Mouse (Mus musculus): ENCODE data around the gene Tspan10. TPM values are rescaled to one million over a fixed set of nuclear protein-coding genes. Genes with fewer than 3 reads are reported as not detected.

The Tspan10 gene
- polyA plus RNA-seq, 1 experiment from 2014 or later: not detected

GRCm38 (mm10) chr11:120426727-120427126 lies 15.7 kb upstream of the Tspan10 start:
- Histone ChIP-seq H3K27me3 (no peaks in the 10 kb centered on the region), H3K27ac (no peak overlapping the region), H3K36me3 (peaks cover 82% of the 10 kb centered on the region), H3K4me3 (replicated peaks) (no peak overlapping the region), H3K4me1 (peaks cover 27% of the 10 kb centered on the region), H3K9me3 (replicated peaks) (no peaks in the 10 kb centered on the region), H3K9ac (no peak overlapping the region), H3K4me2 (no peak overlapping the region)
- ATAC-seq (replicated peaks; ENCODE audit: low FRiP score): no peak
- 92% methylated on average over 3 of the region's 3 CpGs for WGBS

DNA sequence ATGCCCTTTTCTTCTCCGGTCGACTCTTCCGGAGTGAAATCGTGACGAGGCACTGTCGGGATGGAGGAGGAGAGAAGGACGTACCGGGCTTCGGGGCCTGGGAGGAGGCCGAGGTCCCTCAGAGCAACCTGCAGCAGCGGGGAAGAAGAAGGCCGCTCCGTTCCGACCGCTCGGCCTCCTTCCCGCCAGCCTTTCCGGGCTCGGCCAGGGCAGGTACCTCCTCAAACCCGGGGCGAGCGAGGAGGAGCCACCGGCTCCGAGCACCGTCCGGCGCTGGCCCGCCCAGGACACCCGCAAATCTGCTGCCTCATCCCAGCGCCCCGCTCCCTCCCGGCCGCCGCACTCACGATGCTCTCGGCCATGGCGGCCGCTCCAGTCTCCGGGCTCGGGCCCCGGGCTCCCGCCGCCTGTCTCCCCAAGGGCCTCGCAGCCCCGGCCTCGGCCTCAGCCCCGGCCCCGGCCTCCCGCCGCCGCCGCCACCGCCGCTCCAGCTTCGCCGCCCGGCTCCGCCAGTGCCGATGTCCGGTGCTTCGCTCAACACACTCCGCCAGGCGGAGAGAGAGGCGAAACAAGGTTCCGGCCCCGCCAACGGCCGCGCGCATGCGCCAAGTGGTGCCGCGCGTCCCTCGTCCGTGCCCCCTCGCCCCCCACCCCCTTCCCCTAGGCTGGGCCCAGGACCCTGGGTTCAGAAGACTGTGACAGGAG lies 5.1 kb upstream of the Tspan10 start, which contains the start of gene Nploc4:
TSS of gene Nploc4 (minus strand) at position 557 of the 705 bp plus-strand sequence.
- Histone ChIP-seq H3K4me3 (replicated peaks) (peak within 1 kb of the TSS; percentile 93), H3K27ac (peak within 1 kb of the TSS; percentile 83), H3K27me3 (no peaks in the 10 kb centered on the region), H3K9me3 (replicated peaks) (no peaks in the 10 kb centered on the region), H3K4me1 (peaks cover 12% of the 10 kb centered on the region), H3K9ac (peak within 1 kb of the TSS; percentile 99), H3K36me3 (peaks cover 29% of the 10 kb centered on the region), H3K4me2 (peak within 1 kb of the TSS; percentile 76)
- WGBS: under 1% methylated on average over 63 of the region's 77 CpGs
- peak; percentile 90 for ATAC-seq (replicated peaks; ENCODE audit: low FRiP score)

- Histone ChIP-seq H3K4me2 (peak overlapping the region; percentile 76), H3K9ac (peak overlapping the region; percentile 99), H3K4me1 (peaks cover 12% of the 10 kb centered on the region), H3K9me3 (replicated peaks) (no peaks in the 10 kb centered on the region), H3K27me3 (no peaks in the 10 kb centered on the region), H3K36me3 (peaks cover 23% of the 10 kb centered on the region), H3K27ac (peak overlapping the region; percentile 83), H3K4me3 (replicated peaks) (peak overlapping the region; percentile 93)
- no peak for ATAC-seq (replicated peaks; ENCODE audit: low FRiP score)
- 24% methylated on average over 12 of the region's 12 CpGs for WGBS
Measured at GRCm38 (mm10) chr11:120437857-120438385, 4.5 kb upstream of the Tspan10 start.

DNA sequence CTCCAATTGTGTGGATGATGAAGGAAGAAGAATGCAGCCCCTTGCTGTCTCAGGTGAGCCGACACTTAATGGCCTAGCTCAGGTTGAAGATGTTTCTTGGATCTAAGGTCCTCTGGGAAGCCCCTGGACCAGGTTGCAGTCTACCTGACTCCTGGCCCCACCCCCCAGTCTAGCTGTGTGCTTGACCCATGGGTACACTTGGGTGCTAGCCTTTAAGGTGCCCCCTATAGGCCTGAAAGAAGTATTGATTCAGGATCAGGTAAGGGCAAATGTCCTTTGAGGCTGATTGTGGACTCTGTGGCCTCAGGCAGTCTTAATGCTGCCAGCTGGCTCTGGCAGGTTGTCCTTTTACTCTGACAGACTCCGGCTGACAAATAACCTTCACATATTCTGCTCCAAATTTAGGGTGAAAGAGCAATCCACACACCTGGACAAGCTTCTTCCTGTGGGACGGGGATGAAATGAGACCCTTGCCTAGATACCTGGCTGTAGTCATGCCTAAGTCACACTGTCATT lies 379 bp downstream of the Tspan10 start:
- ATAC-seq (replicated peaks; ENCODE audit: low FRiP score): no peak
- Histone ChIP-seq H3K27me3 (no peaks in the 10 kb centered on the region), H3K9ac (no peak overlapping the region), H3K4me1 (peaks cover 2% of the 10 kb centered on the region), H3K4me3 (replicated peaks) (no peak overlapping the region), H3K9me3 (replicated peaks) (no peaks in the 10 kb centered on the region), H3K4me2 (no peak overlapping the region), H3K36me3 (no peaks in the 10 kb centered on the region), H3K27ac (no peak overlapping the region)
- 87% methylated on average over 3 of the region's 3 CpGs for WGBS

GRCm38 (mm10) chr11:120444106-120444505 lies 1.7 kb downstream of the Tspan10 start:
- Histone ChIP-seq H3K36me3 (no peaks in the 10 kb centered on the region), H3K27me3 (no peaks in the 10 kb centered on the region), H3K9ac (no peak overlapping the region), H3K9me3 (replicated peaks) (no peaks in the 10 kb centered on the region), H3K4me2 (no peak overlapping the region), H3K4me1 (peaks cover 10% of the 10 kb centered on the region), H3K27ac (no peak overlapping the region), H3K4me3 (replicated peaks) (no peak overlapping the region)
- ATAC-seq (replicated peaks; ENCODE audit: low FRiP score): no peak
- 74% methylated on average over 6 of the region's 6 CpGs for WGBS

DNA sequence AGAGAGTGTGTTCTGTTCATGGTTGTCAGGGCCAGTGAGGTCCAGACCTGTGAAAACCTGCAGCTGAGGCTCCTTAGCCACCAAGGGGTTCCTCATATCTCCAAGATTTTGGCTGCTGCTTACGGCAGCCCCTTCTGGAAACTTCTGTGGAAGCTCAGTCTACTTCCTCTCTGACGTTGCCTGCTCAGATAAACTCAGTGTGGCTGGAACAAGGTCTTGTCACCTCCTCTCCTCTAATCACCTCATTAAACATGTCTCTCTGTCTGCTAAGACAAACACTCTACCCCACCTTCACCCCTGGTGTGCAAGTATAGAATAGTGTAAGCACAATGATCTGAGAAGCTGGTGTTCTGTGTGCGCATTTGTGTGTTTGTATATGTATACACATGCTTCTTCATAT lies 3.0 kb downstream of the Tspan10 start:
- H3K36me3 ChIP-seq: no peaks in the 10 kb centered on the region
- H3K4me1 ChIP-seq: peaks cover 10% of the 10 kb centered on the region
- 44% methylated on average over 3 of the region's 3 CpGs for WGBS
- H3K27me3 ChIP-seq: no peaks in the 10 kb centered on the region
- no peaks in the 10 kb centered on the region for H3K9me3 ChIP-seq (replicated peaks)
- ATAC-seq (replicated peaks; ENCODE audit: low FRiP score): no peak
- no peak overlapping the region for H3K27ac ChIP-seq
- H3K9ac ChIP-seq: no peak overlapping the region
- H3K4me3 ChIP-seq (replicated peaks): no peak overlapping the region
- H3K4me2 ChIP-seq: no peak overlapping the region

DNA sequence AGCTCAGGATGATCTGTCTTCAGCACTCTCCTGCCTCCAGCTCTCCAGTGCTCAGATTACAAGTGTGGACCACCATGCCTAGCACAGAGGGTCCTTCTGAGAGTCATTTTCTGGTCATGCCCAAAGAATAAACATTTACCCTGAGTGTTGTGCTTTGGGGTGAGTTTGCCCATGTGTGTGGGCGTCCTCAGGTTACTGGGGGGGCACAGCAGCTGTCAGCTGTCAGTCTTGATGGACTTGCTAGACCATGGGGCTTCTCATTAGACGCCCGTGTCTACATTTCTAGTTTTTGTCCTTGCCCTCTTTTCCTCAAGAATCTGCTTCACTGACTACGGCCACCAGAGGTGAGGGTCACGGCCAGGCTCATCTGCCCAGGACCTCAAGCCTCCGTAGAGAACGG lies 4.7 kb downstream of the Tspan10 start:
- no peaks in the 10 kb centered on the region for H3K36me3 ChIP-seq
- H3K4me3 ChIP-seq (replicated peaks): no peak overlapping the region
- H3K27me3 ChIP-seq: no peaks in the 10 kb centered on the region
- H3K4me2 ChIP-seq: no peak overlapping the region
- H3K27ac ChIP-seq: no peak overlapping the region
- no peaks in the 10 kb centered on the region for H3K9me3 ChIP-seq (replicated peaks)
- H3K4me1 ChIP-seq: peaks cover 10% of the 10 kb centered on the region
- H3K9ac ChIP-seq: no peak overlapping the region
- 59% methylated on average over 7 of the region's 7 CpGs for WGBS
- no peak for ATAC-seq (replicated peaks; ENCODE audit: low FRiP score)

DNA sequence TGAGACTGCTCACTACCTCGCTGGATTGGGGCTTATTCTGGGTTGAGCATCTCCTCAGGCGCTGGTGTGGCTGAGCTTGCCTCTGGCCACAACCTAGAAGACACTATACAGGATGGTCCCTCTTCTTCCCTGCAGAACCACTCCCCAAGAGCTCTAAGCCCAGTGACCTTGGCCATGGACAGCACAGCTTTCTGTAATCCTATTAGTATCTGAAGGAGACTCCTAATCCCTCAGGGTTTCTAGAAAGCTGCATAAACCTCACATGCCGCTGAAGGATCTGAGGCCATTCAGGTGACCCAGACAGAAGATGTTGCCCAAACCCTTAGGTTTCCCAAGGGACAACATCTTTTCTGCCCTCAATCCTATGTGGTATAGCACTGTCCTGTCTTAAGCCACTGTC lies 9.8 kb downstream of the Tspan10 start:
- ATAC-seq (replicated peaks; ENCODE audit: low FRiP score): no peak
- Histone ChIP-seq H3K9ac (no peak overlapping the region), H3K36me3 (peaks cover 6% of the 10 kb centered on the region; the same call in 1 of the 2 replicates), H3K27ac (no peak overlapping the region), H3K27me3 (no peaks in the 10 kb centered on the region), H3K4me2 (no peak overlapping the region), H3K9me3 (replicated peaks) (no peaks in the 10 kb centered on the region), H3K4me3 (replicated peaks) (no peak overlapping the region), H3K4me1 (peaks cover 18% of the 10 kb centered on the region)
- 77% methylated on average over 3 of the region's 3 CpGs for WGBS

DNA sequence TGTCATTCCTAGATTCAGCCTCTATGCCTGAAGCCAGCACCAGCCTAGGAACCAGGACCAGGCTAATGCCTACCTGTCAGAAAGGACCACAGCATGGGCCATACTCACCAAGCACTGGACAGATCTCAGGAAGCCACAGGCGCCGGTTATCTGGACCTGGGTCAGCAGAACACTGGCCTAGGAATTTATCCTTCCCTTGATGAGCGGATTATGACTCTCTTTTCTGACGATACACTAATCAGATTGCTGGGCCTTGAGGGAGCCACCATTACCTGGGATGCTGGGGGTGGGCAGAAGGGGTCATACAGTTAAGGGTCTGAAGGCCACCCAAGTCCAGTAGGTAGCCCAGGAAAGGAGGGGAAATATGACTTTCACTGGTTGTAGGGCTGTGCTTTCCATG lies 10.9 kb downstream of the Tspan10 start, which contains the start of gene Pde6g:
TSS of gene Pde6g (minus strand) at position 195 of the 400 bp plus-strand sequence.
- WGBS: 82% methylated on average over 4 of the region's 4 CpGs
- no peaks in the 10 kb centered on the region for H3K27me3 ChIP-seq
- no peak within 1 kb of the TSS for H3K4me2 ChIP-seq
- H3K9me3 ChIP-seq (replicated peaks): no peaks in the 10 kb centered on the region
- peaks cover 14% of the 10 kb centered on the region for H3K4me1 ChIP-seq
- no peak within 1 kb of the TSS for H3K9ac ChIP-seq
- no peak within 1 kb of the TSS for H3K4me3 ChIP-seq (replicated peaks)
- ATAC-seq (replicated peaks; ENCODE audit: low FRiP score): no peak
- peaks cover 6% of the 10 kb centered on the region; the same call in 1 of the 2 replicates for H3K36me3 ChIP-seq
- H3K27ac ChIP-seq: no peak within 1 kb of the TSS

DNA sequence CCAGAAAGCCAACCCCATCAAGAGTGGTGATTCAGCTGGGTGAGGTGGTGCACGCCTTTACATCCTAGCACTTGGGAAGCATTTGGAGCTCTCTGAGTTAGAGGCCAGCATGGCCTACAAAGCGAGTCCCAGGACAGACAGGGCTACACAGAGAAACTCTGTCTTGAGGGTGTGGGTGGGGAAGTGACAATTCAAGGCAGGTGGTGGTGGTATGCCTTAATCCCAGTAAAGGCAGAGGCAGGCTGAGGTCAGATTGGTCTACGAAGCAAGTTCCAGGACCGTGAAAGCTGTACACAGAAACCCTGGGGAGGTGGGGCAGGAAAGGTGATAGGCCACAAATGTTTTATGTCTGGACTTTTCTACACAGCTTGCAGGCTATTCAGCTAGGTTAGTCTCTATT lies 12.5 kb downstream of the Tspan10 start:
- peaks cover 23% of the 10 kb centered on the region for H3K4me1 ChIP-seq
- no peaks in the 10 kb centered on the region for H3K27me3 ChIP-seq
- H3K4me3 ChIP-seq (replicated peaks): no peak overlapping the region
- peaks cover 15% of the 10 kb centered on the region for H3K36me3 ChIP-seq
- no peak for ATAC-seq (replicated peaks; ENCODE audit: low FRiP score)
- no peaks in the 10 kb centered on the region for H3K9me3 ChIP-seq (replicated peaks)
- WGBS: 88% methylated on average over 4 of the region's 4 CpGs
- no peak overlapping the region for H3K9ac ChIP-seq
- H3K4me2 ChIP-seq: no peak overlapping the region
- no peak overlapping the region for H3K27ac ChIP-seq

DNA sequence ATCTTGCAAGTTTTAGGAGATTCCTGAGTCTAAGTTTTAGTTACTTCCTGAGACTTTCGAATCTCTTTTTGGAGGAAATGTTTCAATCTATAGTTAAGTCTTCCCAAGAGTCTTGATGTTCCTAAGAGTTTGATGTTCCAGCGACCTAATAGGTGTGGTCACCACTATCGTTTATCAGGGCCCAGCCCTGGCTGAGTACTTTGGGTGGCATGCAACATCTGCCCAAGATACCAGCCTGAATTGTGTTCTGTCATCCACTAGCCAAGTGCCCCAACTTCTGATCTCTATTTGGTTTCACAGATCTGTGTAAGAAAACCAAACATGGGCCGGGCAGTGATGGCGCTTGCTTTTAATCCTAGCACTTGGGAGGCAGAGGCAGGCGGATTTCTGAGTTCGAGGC lies 13.0 kb downstream of the Tspan10 start:
- Histone ChIP-seq H3K4me1 (peaks cover 23% of the 10 kb centered on the region), H3K36me3 (peaks cover 18% of the 10 kb centered on the region), H3K4me2 (no peak overlapping the region), H3K27ac (no peak overlapping the region), H3K4me3 (replicated peaks) (no peak overlapping the region), H3K9ac (no peak overlapping the region), H3K9me3 (replicated peaks) (no peaks in the 10 kb centered on the region), H3K27me3 (no peaks in the 10 kb centered on the region)
- 91% methylated on average over 7 of the region's 7 CpGs for WGBS
- no peak for ATAC-seq (replicated peaks; ENCODE audit: low FRiP score)

- WGBS: 27% methylated on average over 14 of the region's 14 CpGs
Measured at GRCm38 (mm10) chr11:120457370-120457769, 14.9 kb downstream of the Tspan10 start.

More at GRCm38 (mm10) chr11:120457370-120457769, 14.9 kb downstream of the Tspan10 start:
- H3K27ac ChIP-seq: peak overlapping the region; percentile 92
- H3K36me3 ChIP-seq: peaks cover 37% of the 10 kb centered on the region
- peaks cover 23% of the 10 kb centered on the region for H3K4me1 ChIP-seq
- peak overlapping the region; percentile 85 for H3K4me2 ChIP-seq
- no peaks in the 10 kb centered on the region for H3K27me3 ChIP-seq
- peak overlapping the region; percentile 98 for H3K9ac ChIP-seq
- ATAC-seq (replicated peaks; ENCODE audit: low FRiP score): peak; percentile 16; the same call in 1 of the 2 replicates
- no peaks in the 10 kb centered on the region for H3K9me3 ChIP-seq (replicated peaks)
- H3K4me3 ChIP-seq (replicated peaks): peak overlapping the region; percentile 94

All from kidney, embryonic 15.5 days (tissue).